Mouse (Mus musculus): ENCODE results near the gene Acss1. TPM values are rescaled to one million over a fixed set of nuclear protein-coding genes. Genes with fewer than 3 reads are reported as not detected.

Acss1 gene
- 10 to 100 TPM; 19.5 to 21.9 TPM for total RNA-seq (2021)
- long read RNA-seq, transcript Acss1-201 (14 exons, 3,618 nt) = major isoform, 25 of 27 reads
- long read RNA-seq, partial matches to known transcripts = 0 of 27 reads
- long read RNA-seq, other reads (novel, unspliced or antisense) = 2 of 27 reads

- peak; percentile 54 to 72 for DNase-seq (ENCODE audit: low spot score in 2 of 2)
Measured at GRCm38 (mm10) chr2:150667820-150668766, at the start of gene Acss1. Gene Acss1 (minus strand): TSS chr2:150668500.

DNA sequence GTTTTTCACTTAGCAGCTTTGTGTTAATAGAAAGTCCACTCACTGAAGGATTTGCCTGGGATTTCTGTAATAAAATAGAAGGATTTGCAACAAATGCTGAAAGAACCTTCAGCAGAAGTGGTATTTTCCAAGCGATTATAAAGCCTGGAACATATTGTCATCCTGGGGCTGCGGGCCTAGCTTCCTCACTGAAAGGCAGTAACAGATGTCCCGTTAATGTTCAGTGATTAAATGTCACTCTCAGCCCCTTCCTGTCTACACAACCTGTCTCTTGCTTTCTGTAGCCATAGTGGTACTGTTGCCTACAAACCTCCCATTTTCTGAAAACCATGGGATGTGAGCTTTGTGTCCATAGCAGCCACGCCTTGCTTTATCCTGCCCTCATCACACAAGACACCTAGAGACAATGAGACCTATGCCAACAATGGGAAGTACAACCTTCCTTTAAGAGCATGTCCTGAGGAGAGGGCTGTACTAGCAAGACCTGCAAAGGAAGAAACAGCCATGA is 43.9 kb upstream of the Acss1 start:
- no peak for DNase-seq (ENCODE audit: low spot score in 2 of 2)

DNA sequence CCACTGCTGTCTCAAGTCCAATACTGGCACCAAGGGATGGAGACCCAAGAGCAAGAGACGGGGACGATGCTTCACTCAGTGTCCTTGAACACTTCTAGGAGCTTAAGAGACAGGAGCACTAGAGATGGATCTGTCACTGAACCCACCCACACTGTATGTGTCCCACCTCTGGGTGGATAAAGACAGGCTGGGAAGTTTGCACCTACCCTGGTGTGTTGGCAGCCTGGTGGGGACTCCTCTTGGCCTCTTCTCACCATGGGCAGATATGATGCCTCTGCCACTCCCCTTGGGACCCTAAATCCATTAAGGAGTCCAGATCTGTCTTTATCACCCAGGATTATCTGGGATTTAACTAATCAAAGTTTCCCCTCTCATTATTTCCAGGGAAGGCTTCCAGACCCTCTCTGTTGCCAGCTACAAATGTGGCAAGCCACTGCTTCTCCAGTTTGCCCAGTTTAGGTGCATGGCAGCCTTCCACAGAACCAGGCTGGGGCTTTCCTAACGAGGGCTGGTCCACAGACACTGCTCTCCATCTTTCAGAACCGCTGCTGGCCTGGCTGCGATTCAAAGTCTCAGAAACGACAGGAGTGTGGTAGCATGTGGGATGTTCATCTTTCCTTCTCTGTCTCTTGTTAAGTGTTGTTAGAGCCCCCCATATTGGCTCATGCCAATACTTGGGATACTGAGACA is 23.3 kb upstream of the Acss1 start:
- DNase-seq (ENCODE audit: low spot score in 2 of 2) = no peak

DNA sequence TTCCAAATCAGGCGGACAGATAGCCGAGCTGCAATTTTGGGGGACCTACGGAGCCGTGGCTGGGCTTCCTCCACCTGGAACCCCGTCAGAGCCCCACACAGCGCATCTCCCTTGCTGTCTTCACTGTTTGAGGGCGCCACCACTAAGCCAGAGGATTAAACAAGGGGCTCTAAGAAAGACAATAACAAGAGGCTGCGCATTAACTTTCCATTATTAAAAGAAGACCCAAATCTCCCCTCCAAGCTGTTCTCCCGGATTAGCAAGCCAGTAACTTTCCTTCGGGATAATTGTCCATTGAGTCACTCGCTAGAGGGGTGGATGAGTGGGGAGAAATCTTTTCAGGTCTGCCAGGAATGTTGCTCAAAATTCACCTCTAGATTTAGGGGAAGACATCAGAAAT is 21.9 kb upstream of the Acss1 start:
- DNase-seq (ENCODE audit: low spot score in 2 of 2) = no peak

GRCm38 (mm10) chr2:150689223-150689800 is 21.0 kb upstream of the Acss1 start, which contains the start of gene Vsx1:
Gene Vsx1 (minus strand): TSS chr2:150689360.
- DNase-seq (ENCODE audit: low spot score in 2 of 2) = no peak

- peak; percentile 65 to 82 for DNase-seq (ENCODE audit: low spot score in 2 of 2)
Measured at GRCm38 (mm10) chr2:150688541-150689186, 20.4 kb upstream of the Acss1 start.

GRCm38 (mm10) chr2:150687871-150688540 is 19.7 kb upstream of the Acss1 start:
- no peak for DNase-seq (ENCODE audit: low spot score in 2 of 2)

DNA sequence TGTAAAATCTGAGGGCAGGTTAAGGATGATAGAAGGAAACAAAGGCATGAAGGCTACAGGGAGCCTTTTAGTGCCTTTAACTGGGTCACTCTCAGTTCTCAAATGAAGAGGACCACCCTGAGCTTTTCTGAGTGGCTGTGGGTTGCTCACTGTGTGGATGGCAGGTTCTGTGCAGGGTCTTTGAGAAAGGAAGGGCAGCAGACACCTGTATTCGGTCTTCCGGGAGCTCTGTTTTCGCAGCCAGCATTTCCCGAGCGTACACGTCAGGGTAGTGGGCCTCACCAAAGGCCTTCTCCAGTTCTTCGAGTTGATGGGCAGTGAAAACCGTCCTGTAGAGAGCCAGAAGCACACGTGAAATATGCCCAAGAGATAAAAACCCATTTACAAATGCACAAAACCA is 17.1 kb upstream of the Acss1 start:
- DNase-seq (ENCODE audit: low spot score in 2 of 2) = no peak

DNA sequence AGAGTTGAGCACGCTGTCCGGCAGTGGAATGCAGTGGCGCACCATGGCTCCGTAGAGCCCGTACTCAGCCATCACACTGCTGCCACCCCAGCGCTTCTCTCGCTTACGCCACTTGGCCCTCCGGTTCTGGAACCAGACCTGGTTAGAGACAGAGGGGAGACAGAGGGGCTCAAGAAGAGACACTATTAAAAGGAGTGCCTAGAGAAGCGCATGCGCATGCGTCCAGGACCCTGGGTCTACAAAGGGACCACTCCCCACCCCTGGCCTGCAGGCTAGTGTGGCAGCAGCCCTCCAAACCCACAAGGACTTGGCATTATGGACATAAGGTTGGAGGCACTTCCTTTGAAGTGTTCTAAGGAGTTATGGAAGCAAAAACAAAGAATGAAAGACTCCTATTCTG is 16.2 kb upstream of the Acss1 start:
- no peak for DNase-seq (ENCODE audit: low spot score in 2 of 2)

DNA sequence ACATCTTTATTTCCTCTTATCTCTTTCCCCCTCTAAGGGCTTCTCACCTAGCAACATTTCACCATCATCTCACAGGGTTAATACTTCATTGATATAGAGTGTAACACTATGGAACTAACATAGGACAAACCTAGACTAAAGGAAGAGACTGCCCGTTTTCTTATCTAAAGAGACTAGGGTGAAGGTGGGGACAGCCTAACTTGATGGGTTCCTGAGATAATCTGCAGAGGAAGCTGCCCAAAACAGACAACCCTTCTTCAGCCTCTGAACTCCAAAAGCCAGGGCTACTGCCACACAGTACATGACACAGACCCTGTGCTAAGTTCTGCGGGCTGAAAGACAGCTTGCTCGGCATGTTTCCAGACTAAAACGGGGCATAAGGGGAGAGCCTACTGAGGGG is 13.3 kb upstream of the Acss1 start:
- DNase-seq (ENCODE audit: low spot score in 2 of 2) = no peak

- peak; percentile 81 to 87 for DNase-seq (ENCODE audit: low spot score in 2 of 2)
Measured at GRCm38 (mm10) chr2:150678392-150678791, 10.1 kb upstream of the Acss1 start.

DNA sequence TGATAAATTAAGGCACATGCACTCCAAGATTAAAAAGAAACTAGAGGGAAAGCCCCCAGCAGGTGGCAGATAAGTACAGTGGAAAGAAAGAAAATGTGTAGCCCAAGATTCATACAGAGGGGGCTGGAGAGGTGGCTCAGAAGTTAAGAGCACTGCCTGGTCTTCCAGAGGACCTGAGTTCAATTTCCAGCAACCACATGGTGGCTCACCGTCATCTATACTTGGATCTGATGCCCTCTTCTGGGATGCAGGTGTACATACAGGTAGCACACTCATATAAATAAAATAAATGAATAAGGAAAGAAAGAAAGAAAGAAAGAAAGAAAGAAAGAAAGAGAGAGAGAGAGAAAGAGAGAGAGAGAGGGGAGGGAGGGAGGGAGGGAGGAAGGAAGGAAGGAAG is 7.2 kb upstream of the Acss1 start:
- no peak for DNase-seq (ENCODE audit: low spot score in 2 of 2)

GRCm38 (mm10) chr2:150674900-150675299 is 6.6 kb upstream of the Acss1 start:
- DNase-seq (ENCODE audit: low spot score in 2 of 2) = peak; percentile 73 to 83

GRCm38 (mm10) chr2:150673929-150674328 is 5.6 kb upstream of the Acss1 start:
- no peak for DNase-seq (ENCODE audit: low spot score in 2 of 2)

DNA sequence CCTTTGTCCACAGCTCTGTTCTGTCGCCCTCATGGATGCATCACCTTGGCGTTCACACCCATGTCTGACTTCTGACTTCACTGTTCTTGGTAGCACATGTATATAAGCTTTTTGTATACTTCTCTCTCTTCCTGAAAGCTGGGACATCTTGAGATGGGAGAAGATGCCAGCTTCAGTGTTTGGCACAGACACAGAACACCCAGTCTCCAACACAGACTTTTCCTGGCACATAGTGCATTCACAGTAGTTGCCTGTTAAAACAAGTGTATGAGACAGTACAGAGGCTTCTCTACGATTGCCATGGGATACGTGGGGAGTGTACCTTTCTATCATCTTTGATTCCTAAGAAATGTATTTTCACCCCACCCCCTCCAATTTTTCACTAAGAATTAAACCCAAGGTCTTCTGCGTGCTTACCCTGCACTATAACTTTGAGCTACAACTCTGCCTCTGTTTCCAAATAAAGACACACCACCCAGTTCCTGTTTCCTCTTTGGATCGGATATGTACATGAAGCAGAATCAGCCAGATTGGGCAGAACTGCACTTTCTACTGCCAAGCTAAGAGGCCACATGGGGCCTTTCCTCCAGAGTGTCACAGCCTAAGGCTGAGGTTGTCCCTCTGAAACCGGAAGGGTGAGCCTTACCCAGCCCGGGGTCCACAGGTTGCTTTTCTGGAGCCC is 3.5 kb upstream of the Acss1 start:
- no peak for DNase-seq (ENCODE audit: low spot score in 2 of 2)

DNA sequence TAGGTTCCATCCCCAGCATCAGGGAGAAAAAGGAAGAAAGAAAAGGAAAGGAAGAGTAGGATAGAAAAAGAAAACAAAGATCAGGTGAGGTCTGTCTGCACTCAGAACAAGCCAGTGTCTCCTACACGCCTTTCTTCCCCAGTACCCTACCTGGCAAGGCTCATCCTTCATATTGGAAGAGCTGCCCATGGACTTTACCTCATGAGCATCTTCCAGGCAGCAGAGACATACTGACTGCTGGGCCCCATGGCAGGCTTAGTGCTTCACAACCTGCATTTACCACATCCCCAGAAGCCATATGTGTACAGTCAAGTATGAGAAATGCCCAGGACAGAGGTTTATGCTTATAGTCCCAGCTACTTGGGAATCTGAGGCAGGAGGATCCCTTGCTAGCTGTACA is 2.6 kb upstream of the Acss1 start:
- no peak for DNase-seq (ENCODE audit: low spot score in 2 of 2)

GRCm38 (mm10) chr2:150669454-150670045 is 1.2 kb upstream of the Acss1 start:
- no peak for DNase-seq (ENCODE audit: low spot score in 2 of 2)

DNA sequence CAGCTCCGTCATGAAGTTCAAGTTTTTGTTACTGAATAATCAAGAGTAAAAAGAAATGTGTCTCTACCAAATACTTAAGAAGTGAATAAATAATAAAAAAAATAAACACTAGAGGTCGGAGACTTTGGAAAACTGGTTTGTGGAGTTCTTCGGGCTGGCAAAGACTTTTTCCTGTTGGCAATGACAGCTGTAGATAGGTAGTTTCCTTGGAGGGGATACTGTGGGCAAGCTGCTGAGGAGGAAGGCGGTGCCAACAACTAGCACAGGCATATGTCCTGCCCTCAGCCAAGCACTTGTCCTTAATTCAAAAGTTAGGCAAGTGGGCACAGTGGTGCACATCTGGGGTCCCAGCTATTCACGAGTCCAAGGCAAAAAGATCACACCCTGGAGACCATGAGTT is 656 bp upstream of the Acss1 start:
- no peak for DNase-seq (ENCODE audit: low spot score in 2 of 2)

- DNase-seq (ENCODE audit: low spot score in 2 of 2) = peak; percentile 27 to 37
Measured at GRCm38 (mm10) chr2:150667065-150667819, 1.1 kb downstream of the Acss1 start.

Data from layer of hippocampus, postnatal 10 days (tissue).